Mouse (Mus musculus): ENCODE data around the gene Il27ra. TPM values are rescaled to one million over a fixed set of nuclear protein-coding genes. Genes with fewer than 3 reads are reported as not detected.

The Il27ra gene
- polyA plus RNA-seq, 1 experiment: 7.9 TPM

GRCm38 (mm10) chr8:84027449-84027848, 14.9 kb downstream of the Il27ra start:
- Histone ChIP-seq H3K9me3 (no peaks in the 10 kb centered on the region), H3K36me3 (replicated peaks; ENCODE audit: low read length) (peaks cover 22% of the 10 kb centered on the region), H3K4me3 (replicated peaks) (no peak overlapping the region), H3K27me3 (replicated peaks) (peaks cover 68% of the 10 kb centered on the region), H3K4me1 (peaks cover 33% of the 10 kb centered on the region)
- TF ChIP-seq FLI1 (IDR thresholded peaks at IDR 0.05; ENCODE audit: low read length): no peak
- TF ChIP-seq GATA1 (IDR thresholded peaks at IDR 0.05; ENCODE audit: borderline replicate concordance, low read length): no peak

- H3K9me3 ChIP-seq: no peaks in the 10 kb centered on the region
- H3K4me3 ChIP-seq (replicated peaks): peak overlapping the region; percentile 85
- H3K36me3 ChIP-seq (replicated peaks; ENCODE audit: low read length): peaks cover 7% of the 10 kb centered on the region
- TF ChIP-seq GATA1 (IDR thresholded peaks at IDR 0.05; ENCODE audit: borderline replicate concordance, low read length) (no peak), FLI1 (IDR thresholded peaks at IDR 0.05; ENCODE audit: low read length) (no peak)
- H3K27me3 ChIP-seq (replicated peaks): peaks cover 84% of the 10 kb centered on the region
- H3K4me1 ChIP-seq: peaks cover 34% of the 10 kb centered on the region
These were observed 16.5 kb downstream of the Il27ra start for GRCm38 (mm10) chr8:84025863-84026262.

- Histone ChIP-seq H3K27me3 (replicated peaks) (peaks cover 90% of the 10 kb centered on the region), H3K4me3 (replicated peaks) (no peak overlapping the region), H3K4me1 (peaks cover 34% of the 10 kb centered on the region), H3K36me3 (replicated peaks; ENCODE audit: low read length) (no peaks in the 10 kb centered on the region), H3K9me3 (no peaks in the 10 kb centered on the region)
- TF ChIP-seq GATA1 (IDR thresholded peaks at IDR 0.05; ENCODE audit: borderline replicate concordance, low read length) (no peak), FLI1 (IDR thresholded peaks at IDR 0.05; ENCODE audit: low read length) (no peak)
These were observed 18.2 kb downstream of the Il27ra start for GRCm38 (mm10) chr8:84024171-84024570.

GRCm38 (mm10) chr8:84023631-84024030, 18.8 kb downstream of the Il27ra start:
- Histone ChIP-seq H3K4me3 (replicated peaks) (no peak overlapping the region), H3K9me3 (no peaks in the 10 kb centered on the region), H3K36me3 (replicated peaks; ENCODE audit: low read length) (no peaks in the 10 kb centered on the region), H3K4me1 (peaks cover 34% of the 10 kb centered on the region), H3K27me3 (replicated peaks) (peaks cover 88% of the 10 kb centered on the region)
- TF ChIP-seq FLI1 (IDR thresholded peaks at IDR 0.05; ENCODE audit: low read length): no peak
- TF ChIP-seq GATA1 (IDR thresholded peaks at IDR 0.05; ENCODE audit: borderline replicate concordance, low read length): no peak

- peaks cover 86% of the 10 kb centered on the region for H3K27me3 ChIP-seq (replicated peaks)
These were observed 19.3 kb downstream of the Il27ra start for GRCm38 (mm10) chr8:84023085-84023484.

DNA sequence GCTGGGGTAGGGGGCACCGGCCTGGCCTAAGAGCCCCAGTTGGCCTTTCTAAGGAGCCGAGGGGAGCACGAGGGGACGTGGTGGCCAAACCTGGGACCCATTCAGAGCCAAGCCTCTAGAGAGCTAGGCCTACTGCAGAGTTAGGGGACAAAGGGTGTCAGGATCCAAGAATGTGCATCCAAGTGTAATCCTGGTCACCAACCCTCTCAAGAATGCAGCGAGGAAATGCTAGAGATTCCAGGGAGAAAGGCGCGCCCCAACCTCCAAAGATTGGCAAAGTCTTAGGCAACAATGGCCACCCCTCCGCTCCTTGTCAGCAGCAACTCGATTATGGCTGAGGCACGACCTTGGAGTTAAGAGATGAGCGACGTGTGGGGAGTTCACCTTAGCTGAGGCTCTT, 20.8 kb downstream of the Il27ra start:
- TF ChIP-seq FLI1 (IDR thresholded peaks at IDR 0.05; ENCODE audit: low read length): no peak
- no peak for TF ChIP-seq GATA1 (IDR thresholded peaks at IDR 0.05; ENCODE audit: borderline replicate concordance, low read length)
- no peaks in the 10 kb centered on the region; the same call in 1 of the 2 replicates for H3K9me3 ChIP-seq
- H3K4me1 ChIP-seq: peaks cover 27% of the 10 kb centered on the region
- no peak overlapping the region for H3K4me3 ChIP-seq (replicated peaks)
- no peaks in the 10 kb centered on the region for H3K36me3 ChIP-seq (replicated peaks; ENCODE audit: low read length)
- H3K27me3 ChIP-seq (replicated peaks): peaks cover 84% of the 10 kb centered on the region

More at GRCm38 (mm10) chr8:84023085-84023484, 19.3 kb downstream of the Il27ra start:
- H3K9me3 ChIP-seq: no peaks in the 10 kb centered on the region
- no peak overlapping the region for H3K4me3 ChIP-seq (replicated peaks)
- no peaks in the 10 kb centered on the region for H3K36me3 ChIP-seq (replicated peaks; ENCODE audit: low read length)
- peaks cover 34% of the 10 kb centered on the region for H3K4me1 ChIP-seq
- TF ChIP-seq GATA1 (IDR thresholded peaks at IDR 0.05; ENCODE audit: borderline replicate concordance, low read length) (no peak), FLI1 (IDR thresholded peaks at IDR 0.05; ENCODE audit: low read length) (no peak)

DNA sequence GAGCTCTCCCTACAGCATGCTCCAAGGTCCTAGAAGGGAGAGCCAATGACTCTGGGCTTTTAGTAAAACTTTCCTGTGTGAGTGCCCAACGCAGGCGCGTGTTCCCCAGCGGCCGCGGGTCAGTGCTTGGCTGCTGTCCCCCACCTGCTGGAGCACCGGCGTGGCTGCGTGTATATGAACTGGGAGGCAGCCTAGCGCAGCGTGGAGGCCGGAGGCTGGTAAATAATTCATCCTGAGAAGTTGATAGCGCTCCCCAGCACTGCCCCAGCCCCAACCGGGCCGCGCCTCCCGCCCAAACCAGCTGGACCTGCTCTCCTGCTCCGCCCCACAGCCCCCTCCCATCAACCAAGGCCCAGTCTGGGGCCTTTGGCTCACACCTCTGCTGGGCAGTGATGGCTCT, 21.3 kb downstream of the Il27ra start, which contains the start of gene Palm3:
Palm3 (plus strand) TSS at position 376 of the 400 bp plus-strand sequence.
- TF ChIP-seq FLI1 (IDR thresholded peaks at IDR 0.05; ENCODE audit: low read length) (no peak), GATA1 (IDR thresholded peaks at IDR 0.05; ENCODE audit: borderline replicate concordance, low read length) (no peak)
- H3K4me3 ChIP-seq (replicated peaks): no peak within 1 kb of the TSS
- H3K9me3 ChIP-seq: peaks cover 3% of the 10 kb centered on the region
- H3K27me3 ChIP-seq (replicated peaks): peaks cover 82% of the 10 kb centered on the region
- H3K36me3 ChIP-seq (replicated peaks; ENCODE audit: low read length): no peaks in the 10 kb centered on the region
- peaks cover 22% of the 10 kb centered on the region for H3K4me1 ChIP-seq

DNA sequence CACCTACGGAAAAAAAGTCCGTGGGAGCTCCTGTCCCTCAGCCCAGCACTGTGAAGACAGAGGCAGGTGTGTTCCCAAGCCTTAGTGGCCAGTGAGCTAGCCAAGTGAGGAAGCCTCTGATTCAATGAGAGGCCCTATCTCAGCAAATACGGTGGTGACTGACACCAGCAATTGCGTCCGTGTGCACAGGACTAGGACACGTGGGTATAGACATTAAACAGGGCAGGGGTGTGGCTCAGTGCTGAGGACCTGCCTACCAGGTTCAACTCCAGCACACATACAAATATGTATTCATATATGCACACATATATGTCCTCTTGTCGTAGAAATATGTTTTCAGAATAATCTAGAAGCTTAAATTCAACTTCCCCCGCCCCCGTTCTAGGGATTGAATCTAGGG, 22.7 kb downstream of the Il27ra start:
- H3K27me3 ChIP-seq (replicated peaks): peaks cover 78% of the 10 kb centered on the region
- peaks cover 14% of the 10 kb centered on the region for H3K4me1 ChIP-seq
- H3K36me3 ChIP-seq (replicated peaks; ENCODE audit: low read length): no peaks in the 10 kb centered on the region
- TF ChIP-seq GATA1 (IDR thresholded peaks at IDR 0.05; ENCODE audit: borderline replicate concordance, low read length) (no peak), FLI1 (IDR thresholded peaks at IDR 0.05; ENCODE audit: low read length) (no peak)
- peaks cover 10% of the 10 kb centered on the region for H3K9me3 ChIP-seq
- H3K4me3 ChIP-seq (replicated peaks): no peak overlapping the region

GRCm38 (mm10) chr8:84015833-84016232, 26.6 kb downstream of the Il27ra start:
- TF ChIP-seq FLI1 (IDR thresholded peaks at IDR 0.05; ENCODE audit: low read length): no peak
- no peak for TF ChIP-seq GATA1 (IDR thresholded peaks at IDR 0.05; ENCODE audit: borderline replicate concordance, low read length)
- Histone ChIP-seq H3K27me3 (replicated peaks) (peaks cover 70% of the 10 kb centered on the region), H3K4me3 (replicated peaks) (no peak overlapping the region), H3K4me1 (peaks cover 21% of the 10 kb centered on the region), H3K9me3 (peaks cover 10% of the 10 kb centered on the region), H3K36me3 (replicated peaks; ENCODE audit: low read length) (no peaks in the 10 kb centered on the region)

DNA sequence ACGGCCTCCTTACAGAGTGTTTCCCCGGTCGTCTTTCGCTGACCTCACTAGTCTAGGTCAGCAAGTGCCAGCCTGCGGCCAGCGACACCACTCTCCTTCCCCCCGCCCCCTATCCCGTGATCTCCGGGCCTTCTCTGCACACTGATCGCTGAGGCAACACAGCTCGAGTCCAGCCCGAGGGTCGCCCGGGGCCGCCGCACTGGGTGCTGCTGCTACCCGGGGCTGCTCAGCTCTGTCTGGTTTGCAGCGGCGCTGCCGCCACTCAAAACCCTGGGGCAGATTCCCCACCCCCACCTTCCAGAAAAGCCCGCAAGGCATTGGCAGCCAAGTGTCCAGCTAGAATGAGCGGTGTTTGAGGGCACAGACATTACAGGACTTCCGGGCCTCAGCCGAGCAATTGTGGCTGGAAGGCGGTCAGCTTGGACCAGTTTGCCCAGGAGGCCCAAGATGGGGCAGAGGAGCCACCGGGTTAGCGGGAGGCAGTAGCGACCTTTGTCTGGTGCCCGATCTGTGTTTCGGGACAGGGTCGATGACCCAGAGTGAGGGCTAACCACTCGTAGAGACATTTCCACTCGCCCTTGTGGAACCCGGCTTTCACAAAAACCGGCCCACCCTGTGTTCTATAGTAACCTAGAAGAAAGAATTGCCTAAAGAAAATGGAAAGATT, 29.8 kb downstream of the Il27ra start:
- Histone ChIP-seq H3K9me3 (peaks cover 10% of the 10 kb centered on the region), H3K4me3 (replicated peaks) (peak overlapping the region; percentile 93), H3K36me3 (replicated peaks; ENCODE audit: low read length) (no peaks in the 10 kb centered on the region), H3K27me3 (replicated peaks) (peaks cover 59% of the 10 kb centered on the region), H3K4me1 (peaks cover 35% of the 10 kb centered on the region)
- TF ChIP-seq FLI1 (IDR thresholded peaks at IDR 0.05; ENCODE audit: low read length) (no peak), GATA1 (IDR thresholded peaks at IDR 0.05; ENCODE audit: borderline replicate concordance, low read length) (no peak)

All from megakaryocyte, embryonic 14.5 days (primary cell).